Mouse (Mus musculus) spleen, adult 2 months (tissue): ENCODE data around the gene Dnaja4.

Source experiments
- CTCF ChIP-seq: fragments of 200-500 bp; IDR thresholded peaks from 2 replicates; pipeline ENCODE4 v1.5.1; 2011; ENCODE audit warnings: mild to moderate bottlenecking, inconsistent platforms; ENCODE audit not compliant: insufficient read depth, insufficient read length, insufficient replicate concordance; ENCODE audit errors: extremely low read depth
- POLR2A ChIP-seq: fragments of 200-500 bp; IDR thresholded peaks from 2 replicates; pipeline ENCODE4 v1.6.1; 2011; ENCODE audit warnings: low read depth, low read length, inconsistent platforms

GRCm38 (mm10) chr9:54682846-54683245 lies 15.8 kb upstream of the Dnaja4 start:
- TF ChIP-seq CTCF (no peak), POLR2A (no peak)
